Mouse (Mus musculus) spleen, adult 2 months (tissue): ENCODE results near the gene Ppm1b.

Experiments
- CTCF ChIP-seq: fragments of 200-500 bp; IDR thresholded peaks from 2 replicates; pipeline ENCODE4 v1.5.1; 2011; ENCODE audit warnings: mild to moderate bottlenecking, inconsistent platforms; ENCODE audit not compliant: insufficient read depth, insufficient read length, insufficient replicate concordance; ENCODE audit errors: extremely low read depth
- POLR2A ChIP-seq: fragments of 200-500 bp; IDR thresholded peaks from 2 replicates; pipeline ENCODE4 v1.6.1; 2011; ENCODE audit warnings: low read depth, low read length, inconsistent platforms

- TF ChIP-seq CTCF, result no peak
- TF ChIP-seq POLR2A, result no peak
Observed at GRCm38 (mm10) chr17:85067331-85067730, 110.8 kb downstream of the Ppm1b start.
